Mouse (Mus musculus): ENCODE results near the gene Mid1. TPM values are rescaled to one million over a fixed set of nuclear protein-coding genes. Genes with fewer than 3 reads are reported as not detected.

Mid1 gene
- polyA plus RNA-seq, 1 experiment, result 54.0 TPM

- H3K27me3 ChIP-seq (ENCODE audit: control insufficient read depth, insufficient read depth, insufficient read length), result no peaks in the 10 kb centered on the region
- no peak overlapping the region for H3K4me3 ChIP-seq
- no peak overlapping the region for H3ac ChIP-seq (ENCODE audit: control insufficient read depth, insufficient read length)
- TF ChIP-seq TCF12 (IDR thresholded peaks at IDR 0.05; ENCODE audit: insufficient read depth, poor library complexity, severe bottlenecking), result no peak
- TF ChIP-seq TCF3 (IDR thresholded peaks at IDR 0.05; ENCODE audit: insufficient read length, low read depth), result no peak
- no peak for TF ChIP-seq POLR2A (IDR thresholded peaks at IDR 0.05; ENCODE audit: insufficient read length, low read depth)
- no peak for TF ChIP-seq MYOD1 (IDR thresholded peaks at IDR 0.05; ENCODE audit: control insufficient read depth in 1 of 3, insufficient read length in 2 of 3, low read depth in 2 of 3)
- TF ChIP-seq MAX (IDR thresholded peaks at IDR 0.05; ENCODE audit: low read depth), result no peak
- no peak for TF ChIP-seq CEBPB (IDR thresholded peaks at IDR 0.05; ENCODE audit: insufficient read depth, poor library complexity, severe bottlenecking)
- TF ChIP-seq POLR2AphosphoS2 (IDR thresholded peaks at IDR 0.05; ENCODE audit: insufficient read length, low read depth), result no peak
- no peak for TF ChIP-seq E2F4 (IDR thresholded peaks at IDR 0.05; ENCODE audit: insufficient read depth)
- no peak for TF ChIP-seq USF1 (IDR thresholded peaks at IDR 0.05; ENCODE audit: low read depth)
- no peak for TF ChIP-seq SRF (IDR thresholded peaks at IDR 0.05; ENCODE audit: control insufficient read depth, insufficient read length, low read depth)
- H3K79me2 ChIP-seq (ENCODE audit: control insufficient read depth, insufficient read depth), result peaks cover 95% of the 10 kb centered on the region
- H3K4me2 ChIP-seq (ENCODE audit: low read depth), result peak overlapping the region; percentile 43
- no peaks in the 10 kb centered on the region for H3K36me3 ChIP-seq (ENCODE audit: control insufficient read depth, insufficient read depth)
Measured at GRCm38 (mm10) chrX:169892631-169893030, 207.6 kb downstream of the Mid1 start.

GRCm38 (mm10) chrX:169899227-169899950 lies 214.4 kb downstream of the Mid1 start:
- H3K4me2 ChIP-seq (ENCODE audit: low read depth), result no peak overlapping the region
- H3ac ChIP-seq (ENCODE audit: control insufficient read depth, insufficient read length), result no peak overlapping the region
- no peak overlapping the region for H3K4me3 ChIP-seq
- TF ChIP-seq MAX (IDR thresholded peaks at IDR 0.05; ENCODE audit: low read depth), result no peak
- no peak for TF ChIP-seq MYOG (IDR thresholded peaks at IDR 0.05; ENCODE audit: control insufficient read depth in 1 of 3, insufficient read depth in 1 of 3, insufficient read length in 2 of 3, low read depth in 2 of 3)
- TF ChIP-seq CEBPB (IDR thresholded peaks at IDR 0.05; ENCODE audit: insufficient read depth, poor library complexity, severe bottlenecking), result no peak
- no peak for TF ChIP-seq TCF3 (IDR thresholded peaks at IDR 0.05; ENCODE audit: insufficient read length, low read depth)
- TF ChIP-seq SRF (IDR thresholded peaks at IDR 0.05; ENCODE audit: control insufficient read depth, insufficient read length, low read depth), result no peak
- TF ChIP-seq REST (IDR thresholded peaks at IDR 0.05; ENCODE audit: insufficient read depth, insufficient read length), result no peak
- no peak for TF ChIP-seq USF1 (IDR thresholded peaks at IDR 0.05; ENCODE audit: low read depth)
- TF ChIP-seq E2F4 (IDR thresholded peaks at IDR 0.05; ENCODE audit: insufficient read depth), result no peak
- TF ChIP-seq TCF12 (IDR thresholded peaks at IDR 0.05; ENCODE audit: insufficient read depth, poor library complexity, severe bottlenecking), result no peak
- no peak for TF ChIP-seq POLR2A (IDR thresholded peaks at IDR 0.05; ENCODE audit: insufficient read length, low read depth)
- no peak for TF ChIP-seq MYOD1 (IDR thresholded peaks at IDR 0.05; ENCODE audit: control insufficient read depth in 1 of 3, insufficient read length in 2 of 3, low read depth in 2 of 3)
- peaks cover 84% of the 10 kb centered on the region for H3K79me2 ChIP-seq (ENCODE audit: control insufficient read depth, insufficient read depth)
- H3K27me3 ChIP-seq (ENCODE audit: control insufficient read depth, insufficient read depth, insufficient read length), result no peaks in the 10 kb centered on the region
- peaks cover 5% of the 10 kb centered on the region for H3K36me3 ChIP-seq (ENCODE audit: control insufficient read depth, insufficient read depth)

GRCm38 (mm10) chrX:169902860-169903259 lies 217.9 kb downstream of the Mid1 start:
- H3K36me3 ChIP-seq (ENCODE audit: control insufficient read depth, insufficient read depth), result peaks cover 5% of the 10 kb centered on the region
- H3K27me3 ChIP-seq (ENCODE audit: control insufficient read depth, insufficient read depth, insufficient read length), result no peaks in the 10 kb centered on the region

GRCm38 (mm10) chrX:169903656-169904055 lies 218.7 kb downstream of the Mid1 start:
- peaks cover 71% of the 10 kb centered on the region for H3K79me2 ChIP-seq (ENCODE audit: control insufficient read depth, insufficient read depth)
- H3K4me3 ChIP-seq, result no peak overlapping the region
- H3K4me2 ChIP-seq (ENCODE audit: low read depth), result no peak overlapping the region
- TF ChIP-seq TCF12 (IDR thresholded peaks at IDR 0.05; ENCODE audit: insufficient read depth, poor library complexity, severe bottlenecking) (no peak), MYOD1 (IDR thresholded peaks at IDR 0.05; ENCODE audit: control insufficient read depth in 1 of 3, insufficient read length in 2 of 3, low read depth in 2 of 3) (no peak), E2F4 (IDR thresholded peaks at IDR 0.05; ENCODE audit: insufficient read depth) (no peak), CEBPB (IDR thresholded peaks at IDR 0.05; ENCODE audit: insufficient read depth, poor library complexity, severe bottlenecking) (no peak), POLR2AphosphoS2 (IDR thresholded peaks at IDR 0.05; ENCODE audit: insufficient read length, low read depth) (no peak), SRF (IDR thresholded peaks at IDR 0.05; ENCODE audit: control insufficient read depth, insufficient read length, low read depth) (no peak), MAX (IDR thresholded peaks at IDR 0.05; ENCODE audit: low read depth) (no peak), USF1 (IDR thresholded peaks at IDR 0.05; ENCODE audit: low read depth) (no peak), POLR2A (IDR thresholded peaks at IDR 0.05; ENCODE audit: insufficient read length, low read depth) (no peak), MYOG (IDR thresholded peaks at IDR 0.05; ENCODE audit: control insufficient read depth in 1 of 3, insufficient read depth in 1 of 3, insufficient read length in 2 of 3, low read depth in 2 of 3) (no peak), TCF3 (IDR thresholded peaks at IDR 0.05; ENCODE audit: insufficient read length, low read depth) (no peak), REST (IDR thresholded peaks at IDR 0.05; ENCODE audit: insufficient read depth, insufficient read length) (no peak)
- no peak overlapping the region for H3ac ChIP-seq (ENCODE audit: control insufficient read depth, insufficient read length)
- no peaks in the 10 kb centered on the region for H3K27me3 ChIP-seq (ENCODE audit: control insufficient read depth, insufficient read depth, insufficient read length)
- H3K36me3 ChIP-seq (ENCODE audit: control insufficient read depth, insufficient read depth), result peaks cover 5% of the 10 kb centered on the region

More at GRCm38 (mm10) chrX:169902860-169903259, 217.9 kb downstream of the Mid1 start:
- H3K4me2 ChIP-seq (ENCODE audit: low read depth), result no peak overlapping the region
- no peak overlapping the region for H3ac ChIP-seq (ENCODE audit: control insufficient read depth, insufficient read length)
- TF ChIP-seq TCF12 (IDR thresholded peaks at IDR 0.05; ENCODE audit: insufficient read depth, poor library complexity, severe bottlenecking) (no peak), POLR2AphosphoS2 (IDR thresholded peaks at IDR 0.05; ENCODE audit: insufficient read length, low read depth) (no peak), MYOG (IDR thresholded peaks at IDR 0.05; ENCODE audit: control insufficient read depth in 1 of 3, insufficient read depth in 1 of 3, insufficient read length in 2 of 3, low read depth in 2 of 3) (no peak), TCF3 (IDR thresholded peaks at IDR 0.05; ENCODE audit: insufficient read length, low read depth) (no peak), MYOD1 (IDR thresholded peaks at IDR 0.05; ENCODE audit: control insufficient read depth in 1 of 3, insufficient read length in 2 of 3, low read depth in 2 of 3) (no peak), CEBPB (IDR thresholded peaks at IDR 0.05; ENCODE audit: insufficient read depth, poor library complexity, severe bottlenecking) (no peak), POLR2A (IDR thresholded peaks at IDR 0.05; ENCODE audit: insufficient read length, low read depth) (no peak), REST (IDR thresholded peaks at IDR 0.05; ENCODE audit: insufficient read depth, insufficient read length) (no peak), MAX (IDR thresholded peaks at IDR 0.05; ENCODE audit: low read depth) (no peak), USF1 (IDR thresholded peaks at IDR 0.05; ENCODE audit: low read depth) (no peak), SRF (IDR thresholded peaks at IDR 0.05; ENCODE audit: control insufficient read depth, insufficient read length, low read depth) (no peak)
- no peak overlapping the region for H3K4me3 ChIP-seq
- peaks cover 68% of the 10 kb centered on the region for H3K79me2 ChIP-seq (ENCODE audit: control insufficient read depth, insufficient read depth)

Data from myocyte (in vitro differentiated cells).